Mouse (Mus musculus) left cerebral cortex, adult 2 months (tissue): ENCODE results near the gene Gm128. TPM values are rescaled to one million over a fixed set of nuclear protein-coding genes. Genes with fewer than 3 reads are reported as not detected.

Experiments
- DNase-seq, 2 experiments: peaks; one replicate each; pipeline ENCODE4 v3.0.0; 2021 to 2022; ENCODE audit warnings: low spot score in 2 of 2, mixed read lengths in 1 of 2; ENCODE audit errors: extremely low spot score in 1 of 2
- H3K27ac ChIP-seq: fragments of 200-600 bp; 2 replicates; pipeline ENCODE4 v1.8.1; 2022
- H3K4me3 ChIP-seq: fragments of 200-600 bp; 2 replicates; pipeline ENCODE4 v1.8.1; 2022
- CTCF ChIP-seq: fragments of 200-600 bp; IDR thresholded peaks from 2 replicates; pipeline ENCODE4 v1.8.1; 2022; ENCODE audit warnings: antibody characterized with exemption, mild to moderate bottlenecking, moderate library complexity
- intact Hi-C: fragments of 180-260 bp; cut with DNase I; formaldehyde crosslinking; loops from one replicate; pipeline ENCODE4 v1.15.1; 2025
- total RNA-seq, 2 experiments: library from RNA; stranded (reverse); gene quantifications; 2 replicates each; pipeline ENCODE4 v1.2.3; 2021

Gm128 gene
- total RNA-seq, 2 experiments from 2014 or later, result 0.20 to 0.61 TPM

- Histone ChIP-seq H3K27ac (no peak overlapping the region), H3K4me3 (no peak overlapping the region)
- TF ChIP-seq CTCF, result no peak; the same call in 1 of the 2 replicates
- intact Hi-C loops, result no loop called here
- no peak for DNase-seq
These were observed 2.4 kb downstream of the Gm128 start for GRCm38 (mm10) chr3:95239022-95239421.

DNA sequence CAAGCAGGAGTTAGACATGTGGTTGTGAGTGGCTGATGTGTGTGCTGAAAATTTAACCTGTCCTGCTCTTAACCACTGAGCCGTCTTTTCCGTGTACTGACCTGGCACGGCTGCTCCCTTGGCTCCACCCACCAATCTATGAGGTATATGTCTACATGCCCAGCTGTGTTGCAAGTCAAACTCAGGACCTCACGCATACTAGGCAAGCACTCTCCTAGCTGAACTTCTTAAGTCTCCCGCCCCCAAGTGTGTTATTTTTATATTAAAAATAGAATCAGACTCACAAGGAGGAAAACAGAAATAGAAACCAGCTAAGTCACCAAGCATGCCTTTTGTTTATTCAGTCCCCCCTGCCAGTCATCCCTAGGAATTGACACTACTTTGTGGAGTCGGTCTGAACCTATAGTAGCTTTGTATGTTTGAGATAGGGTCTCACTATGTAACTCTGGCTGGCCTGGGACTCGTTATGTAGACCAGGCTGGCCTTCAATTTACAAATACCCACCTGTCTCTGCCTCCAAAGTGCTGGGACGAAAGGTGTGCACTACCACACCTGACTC lies 3.8 kb downstream of the Gm128 start:
- Histone ChIP-seq H3K27ac (no peak overlapping the region), H3K4me3 (no peak overlapping the region)
- no peak for DNase-seq
- no peak for TF ChIP-seq CTCF
- intact Hi-C loops, result no loop called here

- H3K4me3 ChIP-seq, result no peak overlapping the region
- DNase-seq, result no peak
- H3K27ac ChIP-seq, result no peak overlapping the region
- intact Hi-C loops, result no loop called here
- no peak for TF ChIP-seq CTCF
These were observed 5.8 kb downstream of the Gm128 start for GRCm38 (mm10) chr3:95235386-95236301.

GRCm38 (mm10) chr3:95233303-95233980 lies 8.0 kb downstream of the Gm128 start:
- Histone ChIP-seq H3K27ac (no peak overlapping the region), H3K4me3 (no peak overlapping the region)
- DNase-seq, result no peak
- intact Hi-C loops, result no loop called here
- TF ChIP-seq CTCF, result no peak

DNA sequence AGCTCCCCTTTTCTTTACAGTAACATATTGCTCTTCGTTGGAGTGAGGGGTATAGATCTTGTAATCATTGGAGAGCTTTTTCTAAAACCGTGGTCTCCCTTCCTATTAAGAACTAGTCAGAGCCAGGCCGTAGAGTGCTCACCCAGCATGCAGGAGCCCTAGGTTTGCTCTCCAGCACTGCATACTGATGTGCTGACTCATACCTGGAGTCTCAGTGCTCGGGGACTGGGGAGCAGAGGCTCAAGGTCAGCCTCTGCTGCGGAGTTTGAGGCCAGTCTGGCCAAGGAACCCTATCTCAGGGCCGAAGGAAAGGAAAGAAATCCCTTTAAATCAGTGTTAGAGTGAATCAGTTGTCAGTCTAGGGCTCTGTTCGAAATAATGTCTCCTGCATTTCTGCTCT lies 8.6 kb downstream of the Gm128 start:
- DNase-seq, result no peak
- Histone ChIP-seq H3K27ac (no peak overlapping the region), H3K4me3 (no peak overlapping the region)
- intact Hi-C loops, result no loop called here
- TF ChIP-seq CTCF, result no peak

DNA sequence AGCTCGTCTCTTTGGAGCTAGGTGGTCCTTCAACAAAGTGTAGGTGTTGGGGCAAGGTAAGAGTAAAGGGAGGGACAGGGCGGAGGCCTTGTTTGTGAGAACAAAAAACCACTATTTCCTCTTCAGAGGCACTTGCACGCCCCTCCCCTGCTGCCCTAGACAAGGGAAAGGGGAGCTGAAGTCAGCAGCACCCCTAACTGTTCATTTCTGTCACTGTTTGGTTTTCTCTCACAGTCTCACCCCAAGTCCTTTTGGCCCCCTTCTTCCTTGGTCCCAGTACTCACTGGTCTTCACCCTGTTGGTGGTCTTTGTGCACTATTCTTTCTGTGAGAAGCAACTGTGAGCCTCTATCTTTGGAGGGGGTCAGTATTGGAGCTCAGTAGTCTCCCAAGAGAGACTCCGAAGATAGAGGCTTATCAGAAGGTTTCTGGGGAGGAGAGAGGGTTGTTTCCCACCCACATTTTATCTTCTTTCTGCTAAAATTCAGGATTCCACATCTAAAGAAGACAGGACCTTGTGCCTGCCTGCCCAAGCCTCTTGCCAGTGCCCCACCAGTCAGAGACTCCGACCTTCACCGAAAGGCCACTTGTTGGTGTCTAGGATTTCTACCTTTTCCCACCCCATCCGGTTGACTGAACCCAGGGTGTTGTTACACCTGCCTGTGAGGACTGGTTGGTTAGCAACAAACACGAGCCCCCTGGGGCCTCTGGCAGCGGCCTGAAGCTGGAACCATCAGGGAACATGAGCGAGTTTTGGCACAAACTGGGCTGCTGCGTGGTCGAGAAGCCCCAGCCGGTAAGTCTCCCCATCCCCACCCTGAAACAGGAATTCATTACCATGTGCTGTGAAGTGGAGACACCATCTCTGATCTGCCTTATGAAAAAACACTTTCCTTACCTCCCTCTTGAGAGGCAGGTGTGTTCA lies 9.8 kb downstream of the Gm128 start, which contains the start of gene Mllt11:
Gene Mllt11, minus strand, starts transcription at position 874 of the 924 bp plus-strand sequence.
- DNase-seq, result no peak
- no peak for TF ChIP-seq CTCF
- intact Hi-C loops, result no loop called here
- Histone ChIP-seq H3K4me3 (peak within 1 kb of the TSS; percentile 65), H3K27ac (peak within 1 kb of the TSS; percentile 66)

- peak overlapping the region; percentile 66 for H3K27ac ChIP-seq
- H3K4me3 ChIP-seq, result peak overlapping the region; percentile 65
- TF ChIP-seq CTCF, result no peak
- intact Hi-C loops, result loop anchor here (1.0 kb wide), 1 partner anchor 51 kb away; the partner anchor contains the start of gene Mindy1
- DNase-seq, result no peak
These were observed 10.7 kb downstream of the Gm128 start for GRCm38 (mm10) chr3:95230495-95231297.

- peak; percentile 32 to 55 for DNase-seq
- intact Hi-C loops, result loop anchor here (1.0 to 5.0 kb wide), 3 partner anchors 37 to 202 kb away; partner anchors contain the start of genes Arnt and Mindy1
- no peak for TF ChIP-seq CTCF
- H3K4me3 ChIP-seq, result peak overlapping the region; percentile 65
- H3K27ac ChIP-seq, result peak overlapping the region; percentile 99
These were observed 11.5 kb downstream of the Gm128 start for GRCm38 (mm10) chr3:95229781-95230494.

GRCm38 (mm10) chr3:95228894-95229780 lies 12.3 kb downstream of the Gm128 start:
- Histone ChIP-seq H3K27ac (peak overlapping the region; percentile 99), H3K4me3 (peak overlapping the region; percentile 65)
- intact Hi-C loops, result loop anchor here (1.0 to 5.0 kb wide), 3 partner anchors 12 to 203 kb away; partner anchors contain the start of genes Arnt and Gabpb2
- TF ChIP-seq CTCF, result no peak
- peak; percentile 46 to 54 for DNase-seq
